Mouse (Mus musculus) myocyte (in vitro differentiated cells): ENCODE results near the gene Slc2a5.

ENCODE experiments used
- E2F4 ChIP-seq: IDR thresholded peaks from one replicate; pipeline ENCODE4 v1.6.1; 2011; ENCODE audit warnings: mild to moderate bottlenecking, control low read depth, moderate library complexity; ENCODE audit not compliant: insufficient read depth
- MAX ChIP-seq: IDR thresholded peaks from one replicate; pipeline ENCODE4 v1.6.1; 2011; ENCODE audit warnings: low read depth, mild to moderate bottlenecking, control low read depth
- MYOD1 ChIP-seq, 3 experiments: IDR thresholded peaks; one replicate each; pipeline ENCODE4 v1.6.1; 2011; ENCODE audit warnings: control low read depth in 2 of 3, low read depth in 2 of 3, mild to moderate bottlenecking in 2 of 3, moderate library complexity in 1 of 3; ENCODE audit not compliant: insufficient read length in 2 of 3, control insufficient read depth in 1 of 3
- MYOG ChIP-seq, 3 experiments: IDR thresholded peaks; one replicate each; pipeline ENCODE4 v1.6.1; 2011; ENCODE audit warnings: control low read depth in 2 of 3, low read depth in 2 of 3, mild to moderate bottlenecking in 2 of 3; ENCODE audit not compliant: insufficient read length in 2 of 3, control insufficient read depth in 1 of 3, insufficient read depth in 1 of 3
- POLR2A ChIP-seq: IDR thresholded peaks from one replicate; pipeline ENCODE4 v1.6.1; 2011; ENCODE audit warnings: low read depth, mild to moderate bottlenecking, control low read depth, moderate library complexity; ENCODE audit not compliant: insufficient read length
- POLR2AphosphoS2 ChIP-seq: IDR thresholded peaks from one replicate; pipeline ENCODE4 v1.6.1; 2011; ENCODE audit warnings: low read depth, control low read depth; ENCODE audit not compliant: insufficient read length
- SRF ChIP-seq: IDR thresholded peaks from one replicate; pipeline ENCODE4 v1.6.1; 2011; ENCODE audit warnings: low read depth; ENCODE audit not compliant: control insufficient read depth, insufficient read length
- TCF12 ChIP-seq: IDR thresholded peaks from one replicate; pipeline ENCODE4 v1.6.1; 2011; ENCODE audit warnings: mild to moderate bottlenecking, control low read depth; ENCODE audit not compliant: poor library complexity, insufficient read depth, severe bottlenecking
- TCF3 ChIP-seq: IDR thresholded peaks from one replicate; pipeline ENCODE4 v1.6.1; 2011; ENCODE audit warnings: low read depth, control low read depth; ENCODE audit not compliant: insufficient read length
- USF1 ChIP-seq: IDR thresholded peaks from one replicate; pipeline ENCODE4 v1.6.1; 2011; ENCODE audit warnings: low read depth, mild to moderate bottlenecking, control low read depth, moderate library complexity

GRCm38 (mm10) chr4:150076147-150076546, 42.9 kb upstream of the Slc2a5 start:
- TF ChIP-seq POLR2AphosphoS2 (no peak), POLR2A (no peak), MYOG (IDR thresholded peaks at IDR 0.05; ENCODE audit: control insufficient read depth in 1 of 3, insufficient read depth in 1 of 3, insufficient read length in 2 of 3, low read depth in 2 of 3) (no peak), MAX (no peak), USF1 (no peak), TCF12 (no peak), TCF3 (no peak), MYOD1 (IDR thresholded peaks at IDR 0.05; ENCODE audit: control insufficient read depth in 1 of 3, insufficient read length in 2 of 3, low read depth in 2 of 3) (no peak), E2F4 (no peak), SRF (no peak)
